Mouse (Mus musculus) E14TG2a.4 (cell line): ENCODE results near the gene Marco.

Experiments used
- CTCF ChIP-seq: conservative IDR thresholded peaks from 2 replicates; pipeline ENCODE4 v1.5.1; 2014; ENCODE audit warnings: low read length
- NANOG ChIP-seq: IDR thresholded peaks from 2 replicates; pipeline ENCODE4 v1.6.1; 2014; ENCODE audit warnings: borderline replicate concordance, low read length, mixed read lengths

DNA sequence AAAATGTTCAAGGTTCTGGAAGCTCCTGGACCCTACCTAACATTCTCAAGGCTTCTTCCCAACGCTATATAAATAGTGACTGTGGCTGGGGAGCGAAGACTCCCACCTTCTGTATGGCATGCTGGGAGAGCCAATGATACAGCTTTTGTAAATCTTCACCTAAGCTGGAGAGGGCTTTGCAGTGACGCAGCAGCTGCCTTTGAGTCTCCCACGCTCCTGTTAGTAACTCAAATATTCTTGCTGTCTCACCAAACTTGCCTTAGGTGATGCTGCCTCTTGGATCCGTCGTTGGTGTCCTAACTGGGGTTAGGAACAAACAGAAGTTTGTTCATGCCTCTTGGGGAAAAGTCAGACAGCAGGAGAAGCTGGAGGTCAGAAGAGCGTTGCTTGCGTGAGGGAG lies 79.2 kb downstream of the Marco start:
- TF ChIP-seq CTCF (no peak), NANOG (no peak)
